Mouse (Mus musculus): ENCODE measurements around the gene Kmt2a. TPM values are rescaled to one million over a fixed set of nuclear protein-coding genes. Genes with fewer than 3 reads are reported as not detected.
"Not testable (repeated sequence)": the region's sequence is repeated elsewhere in the genome, so short reads cannot be mapped to it uniquely, and the experiment has no call there.

The Kmt2a gene
- polyA plus RNA-seq, 1 experiment = 31.3 TPM

DNA sequence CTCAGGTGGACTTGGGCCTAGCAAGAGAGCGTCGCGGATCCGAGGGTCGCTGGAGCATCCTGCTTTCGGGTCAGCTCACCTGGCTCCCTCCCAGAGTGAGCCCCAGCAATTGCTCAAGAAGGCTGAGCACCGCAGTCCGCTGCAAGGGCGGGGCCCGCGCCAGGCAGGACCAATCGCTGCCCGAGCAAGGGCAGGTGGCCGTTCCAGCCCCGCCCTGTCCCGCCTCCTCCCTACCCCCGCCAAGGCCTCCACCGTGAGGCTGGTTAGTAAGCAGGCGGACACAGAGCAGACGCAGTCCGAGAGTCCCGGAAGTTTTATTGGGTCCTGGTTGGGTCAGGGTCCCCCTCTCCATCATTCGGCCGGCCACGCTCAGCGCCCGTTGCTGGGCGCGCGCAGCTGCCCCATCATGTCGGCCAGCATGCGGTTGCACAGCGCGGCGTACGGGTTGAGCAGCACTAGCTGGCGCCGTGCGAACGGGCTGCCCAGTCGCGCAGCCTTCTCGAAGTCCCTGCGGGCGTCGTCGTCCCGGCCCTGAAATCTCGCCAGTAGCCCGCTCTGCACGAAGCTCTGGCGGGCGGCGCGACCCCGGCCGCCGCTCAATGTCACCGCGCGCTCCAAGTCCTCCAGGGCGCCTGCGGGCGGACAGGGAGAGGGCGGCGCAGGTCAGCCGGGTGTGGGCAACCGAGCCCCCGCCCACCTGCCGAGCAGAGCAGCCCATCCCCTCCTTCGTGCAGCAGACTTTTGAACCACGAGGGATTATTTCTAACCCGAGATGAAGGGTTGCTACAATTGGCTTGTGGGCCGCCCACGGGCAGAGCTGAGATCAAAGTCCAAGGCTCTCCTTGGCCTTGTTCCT lies 81.8 kb downstream of the Kmt2a start, which contains the start of gene Tmem25:
Tmem25 (minus strand) TSS at position 206 of the 856 bp plus-strand sequence.
- TF ChIP-seq POLR2A (IDR thresholded peaks at IDR 0.05; ENCODE audit: borderline replicate concordance, insufficient read depth, low read length) = peak; percentile 76; the same call in 1 of the 2 replicates
- TF ChIP-seq CTCF (IDR thresholded peaks at IDR 0.05; ENCODE audit: borderline replicate concordance, insufficient read depth, low read depth, low read length) = no peak
- peak; percentile 94 to 96 for DNase-seq
- 1% methylated on average over 75 of the region's 75 CpGs for whole genome bisulfite sequencing
- peak within 1 kb of the TSS; percentile 54 for H3K27ac ChIP-seq (ENCODE audit: insufficient read depth, low read length)
- peaks cover 15% of the 10 kb centered on the region for H3K4me1 ChIP-seq (ENCODE audit: control insufficient read depth, insufficient read depth, low read length)
- no peaks in the 10 kb centered on the region for H3K27me3 ChIP-seq (ENCODE audit: control insufficient read depth, insufficient read depth, low read length)
- peak within 1 kb of the TSS; percentile 71 for H3K4me3 ChIP-seq (replicated peaks; ENCODE audit: insufficient read depth, low read depth, low read length)

DNA sequence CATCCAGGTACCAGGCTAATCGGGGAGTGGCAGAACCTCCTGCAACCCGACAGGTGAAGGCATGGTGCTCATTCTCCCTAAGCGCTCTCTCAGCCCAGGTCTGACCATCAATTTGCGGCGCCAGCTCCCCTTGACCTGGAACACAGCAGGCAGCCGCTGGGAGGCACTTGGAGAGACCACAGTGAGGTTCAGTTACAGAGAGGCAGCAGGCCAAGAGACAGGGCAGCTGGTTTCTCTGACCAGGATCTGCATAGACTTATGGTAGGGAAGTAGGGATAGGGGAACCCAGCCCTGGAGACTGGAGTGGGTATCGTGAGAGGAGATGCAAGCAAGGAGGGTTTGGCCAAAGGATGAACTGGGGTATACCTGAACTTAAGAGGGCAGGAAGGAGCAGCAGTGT lies 82.8 kb downstream of the Kmt2a start:
- peaks cover 18% of the 10 kb centered on the region for H3K4me1 ChIP-seq (ENCODE audit: control insufficient read depth, insufficient read depth, low read length)
- TF ChIP-seq CTCF (IDR thresholded peaks at IDR 0.05; ENCODE audit: borderline replicate concordance, insufficient read depth, low read depth, low read length) (no peak), POLR2A (IDR thresholded peaks at IDR 0.05; ENCODE audit: borderline replicate concordance, insufficient read depth, low read length) (no peak)
- peak overlapping the region; percentile 71 for H3K4me3 ChIP-seq (replicated peaks; ENCODE audit: insufficient read depth, low read depth, low read length)
- H3K27ac ChIP-seq (ENCODE audit: insufficient read depth, low read length) = peak overlapping the region; percentile 54; the same call in 1 of the 2 replicates
- peak; percentile 49 to 56 for DNase-seq
- H3K27me3 ChIP-seq (ENCODE audit: control insufficient read depth, insufficient read depth, low read length) = no peaks in the 10 kb centered on the region
- WGBS = 7% methylated on average over 7 of the region's 7 CpGs

GRCm38 (mm10) chr9:44792842-44793241 lies 88.3 kb downstream of the Kmt2a start:
- 80% methylated on average over 9 of the region's 9 CpGs for WGBS

DNA sequence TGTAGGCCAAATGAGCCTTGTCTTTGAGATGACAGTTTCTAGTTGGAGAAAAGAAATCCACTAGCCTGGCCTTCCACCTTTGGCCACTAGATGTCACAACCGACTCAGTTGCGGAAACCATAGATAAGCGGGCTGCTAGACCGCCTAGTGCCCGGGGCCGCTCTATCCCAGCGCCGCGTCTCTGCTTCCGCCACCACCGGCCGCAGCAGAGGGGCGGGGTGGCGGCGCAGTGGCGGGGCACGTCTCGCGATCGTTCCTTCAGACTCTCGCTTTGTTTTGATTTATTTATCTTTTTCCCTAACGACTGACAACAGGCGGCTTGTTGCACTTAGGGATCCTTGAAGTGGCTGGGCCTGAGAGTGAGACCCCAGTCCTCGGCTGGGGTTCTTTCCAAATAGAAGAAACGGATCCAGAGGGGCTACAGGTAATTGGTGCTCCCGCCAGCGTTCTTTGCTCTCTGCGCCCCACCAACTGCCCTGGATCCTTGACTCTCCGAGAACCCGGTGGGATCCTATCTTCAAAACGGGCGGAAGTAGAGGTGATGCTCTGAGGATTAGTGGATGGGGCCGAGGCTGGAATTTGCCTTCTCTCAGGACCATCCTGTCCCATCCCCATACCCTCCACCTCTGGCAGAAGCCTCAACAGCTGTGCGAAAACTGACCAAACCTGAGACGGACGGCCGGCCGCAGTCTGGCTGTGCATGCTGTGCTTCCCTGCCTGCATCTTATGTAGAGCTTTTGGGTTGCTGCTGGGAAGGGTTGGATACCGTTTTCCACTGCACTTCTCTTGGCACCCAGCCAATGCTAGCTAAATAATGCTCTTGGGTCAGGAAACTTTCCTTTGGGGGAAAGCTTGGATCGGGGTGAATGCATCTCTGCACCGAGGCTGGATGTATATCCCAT lies 108.1 kb downstream of the Kmt2a start:
- Histone ChIP-seq H3K4me1 (ENCODE audit: control insufficient read depth, insufficient read depth, low read length) (no peaks in the 10 kb centered on the region), H3K27ac (ENCODE audit: insufficient read depth, low read length) (peak overlapping the region; percentile 46; the same call in 1 of the 2 replicates), H3K4me3 (replicated peaks; ENCODE audit: insufficient read depth, low read depth, low read length) (peak overlapping the region; percentile 89), H3K27me3 (ENCODE audit: control insufficient read depth, insufficient read depth, low read length) (no peaks in the 10 kb centered on the region)
- WGBS = under 1% methylated on average over 41 of the region's 41 CpGs
- TF ChIP-seq CTCF (IDR thresholded peaks at IDR 0.05; ENCODE audit: borderline replicate concordance, insufficient read depth, low read depth, low read length) (peak; percentile 77), POLR2A (IDR thresholded peaks at IDR 0.05; ENCODE audit: borderline replicate concordance, insufficient read depth, low read length) (peak; percentile 84)
- DNase-seq = peak; percentile 92 to 93

More at GRCm38 (mm10) chr9:44792842-44793241, 88.3 kb downstream of the Kmt2a start:
- no peak overlapping the region for H3K27ac ChIP-seq (ENCODE audit: insufficient read depth, low read length)
- 0 out of 2 replicates have a peak, but pooled peaks have one; percentile 6 for TF ChIP-seq POLR2A (IDR thresholded peaks at IDR 0.05; ENCODE audit: borderline replicate concordance, insufficient read depth, low read length)
- no peak for TF ChIP-seq CTCF (IDR thresholded peaks at IDR 0.05; ENCODE audit: borderline replicate concordance, insufficient read depth, low read depth, low read length)
- DNase-seq = no peak
- H3K4me3 ChIP-seq (replicated peaks; ENCODE audit: insufficient read depth, low read depth, low read length) = no peak overlapping the region
- H3K4me1 ChIP-seq (ENCODE audit: control insufficient read depth, insufficient read depth, low read length) = peaks cover 18% of the 10 kb centered on the region
- H3K27me3 ChIP-seq (ENCODE audit: control insufficient read depth, insufficient read depth, low read length) = no peaks in the 10 kb centered on the region

GRCm38 (mm10) chr9:44772392-44772749 lies 108.7 kb downstream of the Kmt2a start:
- H3K27me3 ChIP-seq (ENCODE audit: control insufficient read depth, insufficient read depth, low read length) = no peaks in the 10 kb centered on the region
- TF ChIP-seq POLR2A (IDR thresholded peaks at IDR 0.05; ENCODE audit: borderline replicate concordance, insufficient read depth, low read length) (no peak), CTCF (IDR thresholded peaks at IDR 0.05; ENCODE audit: borderline replicate concordance, insufficient read depth, low read depth, low read length) (no peak)
- H3K4me1 ChIP-seq (ENCODE audit: control insufficient read depth, insufficient read depth, low read length) = no peaks in the 10 kb centered on the region
- H3K27ac ChIP-seq (ENCODE audit: insufficient read depth, low read length) = no peak overlapping the region
- no peak overlapping the region for H3K4me3 ChIP-seq (replicated peaks; ENCODE audit: insufficient read depth, low read depth, low read length)
- WGBS = 29% methylated on average over 5 of the region's 5 CpGs
- no peak for DNase-seq

DNA sequence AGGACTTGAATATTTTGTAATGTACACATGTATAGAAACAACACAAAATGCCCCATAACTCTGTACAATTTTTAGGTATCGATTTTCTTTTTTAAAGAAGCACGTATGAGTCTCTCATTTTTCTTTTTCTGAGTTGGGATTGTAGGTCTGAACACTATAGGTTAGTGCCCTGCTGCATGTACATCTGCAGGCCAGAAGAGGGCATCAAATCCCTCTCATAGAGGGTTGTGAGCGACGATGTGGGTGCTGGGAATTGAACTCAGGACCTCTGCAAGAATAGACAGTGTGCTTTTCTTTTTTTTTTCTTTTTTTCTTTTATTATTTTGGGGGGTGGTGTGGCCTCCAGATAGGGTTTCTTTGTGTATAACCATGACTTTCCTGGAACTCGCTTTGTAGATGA lies 109.7 kb downstream of the Kmt2a start:
- DNase-seq = no peak
- no peak for TF ChIP-seq CTCF (IDR thresholded peaks at IDR 0.05; ENCODE audit: borderline replicate concordance, insufficient read depth, low read depth, low read length)
- TF ChIP-seq POLR2A (IDR thresholded peaks at IDR 0.05; ENCODE audit: borderline replicate concordance, insufficient read depth, low read length) = no peak
- Histone ChIP-seq H3K27me3 (ENCODE audit: control insufficient read depth, insufficient read depth, low read length) (no peaks in the 10 kb centered on the region), H3K27ac (ENCODE audit: insufficient read depth, low read length) (no peak overlapping the region), H3K4me1 (ENCODE audit: control insufficient read depth, insufficient read depth, low read length) (no peaks in the 10 kb centered on the region), H3K4me3 (replicated peaks; ENCODE audit: insufficient read depth, low read depth, low read length) (no peak overlapping the region)
- WGBS = 91% methylated on average over 5 of the region's 5 CpGs

DNA sequence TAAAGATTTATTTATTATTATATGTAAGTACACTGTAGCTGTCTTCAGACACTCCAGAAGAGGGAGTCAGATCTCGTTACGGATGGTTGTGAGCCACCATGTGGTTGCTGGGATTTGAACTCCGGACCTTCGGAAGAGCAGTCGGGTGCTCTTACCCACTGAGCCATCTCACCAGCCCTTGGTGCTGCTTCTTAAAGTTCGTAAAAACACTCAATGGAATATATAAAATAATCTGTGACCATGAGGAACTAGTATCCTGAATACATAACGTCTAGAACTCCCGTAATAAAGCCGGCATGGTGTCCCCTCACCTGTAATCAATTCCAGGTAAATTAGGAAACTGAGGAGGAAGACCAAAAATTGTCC lies 113.1 kb downstream of the Kmt2a start:
- DNase-seq; H3K4me1 ChIP-seq (ENCODE audit: control insufficient read depth, insufficient read depth, low read length): not testable (repeated sequence)
- WGBS = 28% methylated on average over 9 of the region's 9 CpGs

More for the DNA sequence above, 113.1 kb downstream of the Kmt2a start:
- H3K27ac ChIP-seq (ENCODE audit: insufficient read depth, low read length); H3K27me3 ChIP-seq (ENCODE audit: control insufficient read depth, insufficient read depth, low read length): not testable (repeated sequence)
- peak overlapping the region; percentile 48 for H3K4me3 ChIP-seq (replicated peaks; ENCODE audit: insufficient read depth, low read depth, low read length)

All from cerebellum, adult 2 months (tissue).